Mouse (Mus musculus) mouse trophoblast stem cell (cell line): Measurements from ENCODE around the gene Mob3a.
"Not testable (repeated sequence)": the region's sequence is repeated elsewhere in the genome, so short reads cannot be mapped to it uniquely, and the experiment has no call there.

Experiments used
- in situ Hi-C, 2 experiments: fragments of 300-500 bp; cut with MseI, MboI; formaldehyde crosslinking; loops; 2 replicates in 1 of 2; 3 replicates in 1 of 2; pipeline ENCODE4 v1.15.1; 2025

Gene Mob3a

DNA sequence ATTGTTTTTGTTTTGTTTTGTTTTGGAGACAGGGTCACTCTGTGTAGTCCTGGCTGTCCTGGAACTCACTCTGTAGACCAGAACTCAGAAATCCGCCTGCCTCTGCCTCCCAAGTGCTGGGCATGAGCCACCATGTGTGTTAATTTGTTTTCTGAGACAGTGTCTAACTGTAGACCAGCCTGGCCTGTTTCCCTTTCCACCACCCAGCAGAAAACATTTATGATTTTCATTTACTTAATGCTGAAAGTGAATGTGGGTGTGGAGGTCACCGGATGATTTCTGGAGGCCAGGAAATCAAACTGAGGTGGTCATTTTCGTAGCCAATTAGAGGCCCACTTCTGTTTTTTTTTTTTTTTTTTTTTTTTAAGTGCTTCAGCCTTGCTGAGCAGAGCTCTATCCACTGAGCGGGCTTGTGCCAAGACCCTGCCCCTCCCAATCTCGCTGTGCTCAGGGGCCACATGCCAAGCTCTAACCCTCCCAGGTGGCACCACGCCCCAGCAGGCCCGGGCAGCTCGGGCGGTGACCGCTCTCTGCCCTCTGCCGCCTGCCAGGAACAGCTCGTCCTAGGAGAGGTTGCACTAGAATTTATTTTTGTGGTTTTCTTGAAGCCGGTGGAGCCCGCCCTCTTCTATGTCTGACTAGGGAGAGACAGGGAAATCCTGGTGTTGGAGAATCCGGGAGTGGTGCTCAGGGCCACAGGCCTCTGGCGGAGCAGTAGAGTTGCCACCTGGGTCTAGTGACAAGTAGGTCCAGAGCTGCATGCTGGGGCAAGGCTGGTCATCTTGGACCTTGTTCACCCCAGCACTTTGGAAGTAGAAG is 37.4 kb downstream of the Mob3a start:
- in situ Hi-C loops, result no loop called here

DNA sequence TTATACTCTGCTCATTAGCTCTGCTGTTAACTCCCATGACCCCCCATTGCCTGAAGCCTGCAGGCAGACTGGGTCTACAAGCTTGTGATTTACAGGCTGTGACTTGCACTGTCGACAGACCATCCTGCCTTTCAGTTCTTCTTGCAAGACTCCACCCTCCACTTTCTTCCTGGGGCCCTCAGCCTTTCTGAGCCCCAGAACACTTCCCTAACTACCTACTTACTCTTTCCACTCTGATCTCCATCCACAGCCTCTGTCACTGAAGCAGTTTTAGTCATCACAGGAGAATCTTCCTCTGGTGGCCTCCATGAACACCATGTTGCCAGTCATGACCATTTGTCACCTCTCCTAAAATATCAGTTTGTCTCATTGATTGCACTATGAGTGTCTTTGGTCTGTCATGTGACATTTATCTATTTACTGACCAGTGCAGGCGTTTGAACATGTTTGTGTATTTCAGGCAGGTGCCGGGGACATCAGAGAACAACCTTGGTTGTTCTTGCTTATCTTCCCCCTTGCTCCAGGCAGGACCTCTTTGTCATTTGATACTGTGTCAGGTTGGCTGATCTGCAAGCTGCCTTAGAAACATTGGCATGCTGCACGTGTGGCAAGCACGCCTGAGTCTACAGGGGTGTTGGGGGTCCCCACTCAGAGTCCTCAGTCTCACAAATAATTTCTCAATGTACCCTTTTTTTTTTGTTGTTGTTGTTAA is 38.1 kb downstream of the Mob3a start:
- in situ Hi-C loops, result no loop called here

DNA sequence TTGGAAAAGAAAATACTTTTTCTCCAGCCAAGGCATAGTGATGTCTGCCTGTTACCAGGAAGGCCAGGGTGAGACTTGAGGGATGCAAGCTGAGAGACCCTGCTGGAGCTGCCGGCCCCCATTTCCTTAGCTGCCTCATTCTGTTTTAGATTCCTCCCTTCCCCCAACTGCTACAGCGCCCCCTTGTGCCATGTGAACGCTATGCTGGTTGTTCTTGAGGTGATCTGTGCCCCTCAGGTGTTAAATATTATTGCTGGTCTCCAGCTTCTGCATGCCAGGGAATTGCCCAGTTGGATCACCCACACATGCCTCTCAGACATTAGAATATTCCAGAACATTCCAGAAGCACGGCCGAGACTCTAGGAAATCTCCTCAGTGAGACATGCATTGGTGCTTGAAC is 40.6 kb downstream of the Mob3a start:
- in situ Hi-C loops, result no loop called here

DNA sequence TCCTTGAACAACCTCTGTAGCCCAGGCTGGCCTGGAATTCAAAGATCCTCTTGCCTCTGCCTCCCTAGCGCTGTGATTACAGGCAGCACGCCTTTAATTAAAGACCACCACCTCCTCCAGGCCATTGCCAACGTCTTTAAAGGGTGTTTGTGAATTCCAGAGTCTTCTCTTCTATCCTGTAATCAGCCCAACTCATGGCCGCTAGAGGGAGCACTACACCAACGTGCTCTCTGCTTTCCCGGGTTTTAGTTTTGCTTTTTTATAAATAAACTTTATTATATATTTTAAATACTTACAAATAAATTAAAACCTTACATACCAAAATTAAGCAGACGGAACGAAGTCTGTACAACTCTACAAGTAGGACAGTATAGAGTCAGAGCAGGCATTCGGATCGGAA is 42.6 kb downstream of the Mob3a start:
- in situ Hi-C loops, result no loop called here

DNA sequence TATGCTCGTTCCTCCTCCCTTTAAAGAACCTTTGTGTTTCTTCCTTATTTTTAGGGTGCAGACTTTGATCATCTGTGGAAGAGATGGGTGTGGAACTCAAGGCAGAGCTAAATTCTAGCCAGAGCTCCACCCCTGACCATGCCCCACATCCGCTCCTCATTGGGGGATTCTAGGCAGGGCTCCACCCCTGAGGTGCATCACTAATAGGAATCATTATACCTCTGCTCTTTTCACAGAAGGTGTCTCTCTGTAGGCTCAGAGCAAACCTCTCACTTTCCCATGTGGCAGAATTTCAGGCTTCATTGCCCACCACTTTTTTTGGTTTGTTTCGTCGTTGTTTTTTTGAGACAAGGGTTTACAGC is 43.0 kb downstream of the Mob3a start:
- in situ Hi-C loops, result no loop called here

DNA sequence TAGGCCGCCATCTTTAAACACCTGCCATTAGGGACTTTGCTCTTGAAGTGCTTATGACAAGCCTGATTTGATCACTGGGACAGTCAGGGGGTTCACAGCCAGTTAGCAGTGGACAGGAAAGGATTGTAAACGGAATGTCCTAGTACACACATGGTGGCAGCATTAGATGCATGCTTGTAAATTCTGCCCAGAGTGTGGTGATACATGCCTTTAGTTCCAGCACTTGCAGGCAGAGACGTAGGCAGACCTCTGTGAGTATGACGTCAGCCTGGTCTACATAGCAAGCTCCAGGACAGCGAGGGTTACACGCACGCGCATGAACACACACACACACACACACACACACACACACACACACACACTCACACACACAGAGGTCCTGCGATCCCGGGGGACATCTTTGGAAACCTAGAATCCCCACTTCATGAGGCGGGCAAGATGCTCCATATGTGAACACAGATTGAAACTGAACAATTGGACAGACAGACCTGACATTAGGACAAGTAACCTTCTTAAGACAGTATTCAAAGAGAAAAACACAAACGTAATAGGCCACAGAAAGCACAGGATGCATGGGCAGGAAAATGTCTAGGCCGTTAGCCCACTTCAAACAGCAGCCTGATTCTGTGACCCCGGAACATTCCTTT is 43.5 kb downstream of the Mob3a start:
- in situ Hi-C loops, result no loop called here

DNA sequence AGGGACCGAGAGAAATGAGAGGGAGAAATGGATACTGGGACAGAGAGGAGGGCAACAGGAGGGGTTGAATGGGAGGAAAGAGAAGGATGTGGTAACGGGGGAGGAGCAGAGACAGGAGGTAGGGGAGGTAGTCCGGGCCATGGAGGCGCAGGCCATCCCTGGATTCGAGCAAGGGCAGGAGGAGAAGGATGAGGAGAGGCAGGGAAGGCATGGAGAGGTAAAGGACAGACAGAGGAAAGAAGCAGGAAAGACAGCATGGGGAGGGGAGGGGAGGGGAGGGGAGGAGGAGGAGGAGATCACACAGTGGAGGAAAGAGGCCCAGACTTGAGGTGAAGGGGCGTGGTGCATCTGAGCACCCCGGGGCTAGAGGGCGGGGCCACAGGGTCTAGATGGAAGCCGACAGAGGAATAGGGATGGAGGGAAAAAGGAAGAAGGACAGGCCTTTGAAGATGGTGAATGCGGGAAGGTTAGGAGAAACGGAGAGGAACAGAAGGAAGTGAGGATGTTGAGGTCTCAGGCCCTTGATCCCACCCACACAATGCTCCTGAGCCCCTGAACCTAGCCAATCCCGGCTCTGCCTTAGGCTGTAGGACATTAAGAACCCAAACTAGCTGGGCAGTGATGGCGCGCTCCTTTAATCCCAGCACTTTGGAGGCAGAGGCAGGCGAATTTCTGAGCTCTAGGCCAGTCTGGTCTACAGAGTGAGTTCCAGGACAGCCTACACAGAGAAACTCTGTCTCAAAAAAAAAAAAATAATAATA is 44.7 kb downstream of the Mob3a start, which contains the start of gene Btbd2:
Gene Btbd2, minus strand, starts transcription at position 209 of the 761 bp plus-strand sequence.
- in situ Hi-C loops, result no loop called here

DNA sequence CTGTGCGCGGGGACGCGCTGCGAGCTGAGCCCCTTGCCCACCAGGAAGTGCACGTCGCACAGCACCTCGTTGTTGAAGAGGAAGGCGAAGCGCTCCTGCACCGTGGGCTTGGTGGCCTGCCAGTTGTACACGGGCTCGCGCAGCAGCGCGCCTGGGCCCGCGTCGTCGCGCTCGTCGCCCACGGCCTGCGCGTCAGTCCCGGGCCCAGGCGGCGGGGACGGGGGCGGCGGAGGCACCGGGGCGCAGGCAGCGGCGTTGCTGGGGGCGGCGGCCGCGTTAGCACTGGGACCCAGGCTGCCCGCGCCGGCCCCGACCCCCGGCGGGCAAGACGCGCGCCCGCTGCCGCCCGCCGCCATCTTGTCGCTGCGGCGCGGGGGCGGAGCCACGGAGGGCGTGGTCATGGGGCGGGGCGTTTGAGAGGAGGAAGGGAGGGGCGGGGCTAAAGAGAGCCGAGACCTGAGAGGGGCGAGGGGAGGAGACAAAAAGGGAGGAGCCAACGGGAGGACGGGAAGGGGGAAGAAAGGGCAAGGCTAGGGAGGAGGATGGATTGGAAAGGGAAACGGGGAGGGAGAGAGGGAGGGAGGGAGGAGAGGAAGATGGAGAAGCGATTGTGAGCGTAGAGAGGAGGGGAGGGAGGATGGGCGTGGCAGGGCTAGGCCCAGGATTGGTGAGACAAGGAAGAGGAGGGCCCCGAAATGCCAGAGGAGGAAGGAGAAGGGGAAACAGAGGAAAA is 45.5 kb downstream of the Mob3a start:
- in situ Hi-C loops, result no loop called here

DNA sequence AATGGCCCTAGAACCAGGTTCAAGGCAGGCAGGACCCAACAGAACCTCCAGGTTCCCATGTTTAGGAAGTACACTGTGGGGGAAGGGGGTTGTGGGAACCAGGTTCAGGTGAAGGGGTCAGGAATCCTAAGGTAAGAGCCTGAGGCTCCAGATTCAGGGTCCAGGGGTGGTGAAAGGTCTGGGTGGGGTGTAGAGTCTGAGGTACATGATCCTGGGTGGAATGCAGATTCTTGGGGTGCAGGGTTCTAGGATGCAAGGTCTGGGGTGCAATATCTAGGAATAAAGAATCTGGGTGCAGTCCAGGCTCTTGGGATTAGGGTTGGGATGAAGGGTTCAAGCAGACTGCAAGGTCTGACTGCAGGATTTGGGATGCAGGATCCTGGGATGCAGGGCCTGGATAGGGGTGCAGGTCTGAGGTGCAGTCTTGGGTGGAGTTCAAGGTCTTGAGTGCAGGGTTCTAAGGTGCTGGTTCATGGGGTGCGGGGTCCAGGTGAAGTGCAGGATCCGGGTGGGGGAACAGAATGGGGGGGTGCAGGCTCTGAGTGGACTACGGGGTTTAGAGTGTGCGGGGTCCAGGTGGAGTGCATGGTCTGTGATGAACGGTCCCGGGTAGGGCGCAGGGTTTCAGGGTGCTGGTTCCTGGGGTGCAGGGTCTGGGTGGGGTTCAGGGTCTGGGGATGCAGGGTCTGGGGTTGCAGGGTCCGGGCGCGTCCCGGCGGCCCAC is 46.2 kb downstream of the Mob3a start:
- in situ Hi-C loops, result no loop called here

DNA sequence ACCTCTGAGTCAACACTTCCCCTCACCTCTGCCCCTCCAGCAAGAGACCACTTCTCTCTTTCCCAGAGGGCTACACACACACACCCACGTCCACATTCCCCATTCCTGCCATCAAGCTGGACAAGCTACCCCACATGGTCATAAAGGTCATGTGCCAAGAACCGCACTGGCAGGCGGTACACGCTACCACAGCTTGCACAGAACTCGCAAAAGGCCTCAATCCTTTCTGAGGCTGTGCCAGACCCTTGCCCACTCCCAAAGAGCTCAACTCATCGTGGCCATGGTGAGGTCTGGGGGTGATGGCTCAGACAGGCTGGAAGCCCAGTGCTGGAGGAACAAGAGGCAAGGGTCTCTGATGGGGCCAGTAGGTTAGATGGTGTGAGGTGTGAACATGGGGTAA is 46.9 kb downstream of the Mob3a start:
- in situ Hi-C loops, result no loop called here

DNA sequence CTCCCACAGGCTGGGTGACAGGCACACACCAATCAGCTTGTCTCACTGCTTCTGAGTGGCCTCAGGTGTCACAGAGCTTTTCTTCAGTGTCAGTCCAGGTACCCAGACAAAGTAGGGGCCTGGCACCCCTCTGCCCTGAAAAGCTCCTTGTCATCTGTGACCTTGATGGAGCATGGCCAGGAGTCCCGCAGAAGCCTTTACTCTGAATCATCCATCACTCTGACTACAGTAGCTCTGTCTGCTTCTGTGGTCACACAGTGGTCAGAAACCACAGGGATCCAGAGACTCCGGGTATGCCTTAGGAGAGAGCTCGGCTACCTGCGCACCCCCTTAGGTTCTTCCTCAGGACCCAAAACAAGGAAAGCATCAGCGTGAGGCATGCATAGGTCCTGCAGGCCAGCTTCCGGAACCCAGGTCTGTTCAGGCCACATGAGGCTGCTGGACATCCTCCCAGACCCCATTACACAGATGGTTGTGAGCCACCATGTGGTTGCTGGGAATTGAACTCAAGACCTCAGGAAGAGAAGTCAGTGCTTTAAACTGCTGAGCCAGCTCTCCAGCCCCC is 48.5 kb downstream of the Mob3a start:
- in situ Hi-C loops, result no loop called here

DNA sequence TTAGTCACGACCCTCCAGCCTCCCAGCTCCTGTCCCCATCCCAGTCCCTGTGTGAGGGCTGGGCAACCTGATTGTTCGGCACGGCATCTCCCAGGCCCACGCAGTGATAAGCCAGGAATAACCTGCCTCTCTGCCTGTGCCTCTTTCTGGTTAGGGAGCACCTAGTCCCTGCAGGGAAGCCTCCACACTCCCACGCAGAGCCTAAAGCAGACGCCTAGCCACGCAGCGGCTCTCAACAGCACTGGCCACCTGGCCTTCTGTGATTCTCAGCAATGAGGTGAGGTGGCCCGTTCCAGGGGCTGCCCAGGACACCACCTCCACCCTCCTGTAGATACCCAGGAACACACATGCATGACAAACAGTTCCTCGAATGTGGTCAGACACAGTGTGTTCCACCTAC is 51.4 kb downstream of the Mob3a start:
- in situ Hi-C loops, result no loop called here

DNA sequence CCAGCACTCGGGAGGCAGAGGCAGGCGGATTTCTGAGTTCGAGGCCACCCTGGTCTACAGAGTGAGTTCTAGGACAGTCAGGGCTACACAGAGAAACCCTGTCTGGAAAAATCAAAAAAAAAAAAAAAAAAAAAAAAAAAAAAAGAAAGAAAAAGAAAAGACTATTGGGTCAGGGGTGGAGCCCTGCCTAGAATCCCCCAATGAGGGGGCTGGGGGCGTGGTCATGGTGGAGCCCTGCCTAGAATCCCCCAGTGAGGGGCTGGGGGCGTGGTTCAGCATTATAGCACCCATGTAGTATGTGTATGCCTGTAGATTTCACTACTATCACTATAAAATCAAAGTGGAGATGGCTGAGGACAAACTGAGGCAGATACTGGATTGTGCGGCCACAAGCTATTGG is 51.9 kb downstream of the Mob3a start:
- in situ Hi-C loops, result not testable (repeated sequence)

DNA sequence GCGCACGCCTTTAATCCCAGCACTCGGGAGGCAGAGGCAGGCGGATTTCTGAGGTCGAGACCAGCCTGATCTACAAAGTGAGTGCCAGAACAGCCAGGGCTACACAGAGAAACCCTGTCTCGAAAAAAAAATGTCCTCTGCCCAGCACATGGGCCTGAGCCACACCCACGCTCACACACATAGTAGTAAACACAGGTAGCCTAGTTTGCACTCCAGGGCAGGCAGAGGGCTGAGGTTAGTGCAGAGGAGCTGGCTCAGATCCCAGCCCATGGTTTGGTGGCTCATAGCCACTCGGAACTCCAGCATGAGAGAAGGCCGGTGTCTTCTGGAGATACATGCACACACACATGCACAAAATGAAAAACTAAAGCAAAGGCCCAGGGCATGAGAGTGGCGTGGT is 54.8 kb downstream of the Mob3a start:
- in situ Hi-C loops, result no loop called here

DNA sequence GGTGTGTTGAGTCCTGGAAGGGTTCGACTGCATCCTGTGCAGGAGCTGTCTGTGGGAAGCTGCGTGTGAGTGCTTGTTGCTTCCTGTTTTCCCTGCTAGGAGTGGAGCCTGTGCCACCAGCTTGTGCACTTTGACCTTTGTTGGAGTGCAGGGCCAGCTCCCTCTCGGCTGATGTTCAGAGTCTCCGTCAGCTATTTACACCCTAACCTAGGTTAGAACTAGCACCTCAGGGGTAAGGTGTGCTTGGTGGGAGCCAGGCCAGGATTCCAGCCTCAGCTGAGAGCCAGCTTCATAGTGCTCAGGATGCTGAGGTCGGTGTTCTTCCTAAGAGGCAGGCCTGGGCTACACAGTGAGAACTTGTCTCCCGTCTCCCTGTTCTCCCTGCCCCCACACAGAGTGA is 66.4 kb downstream of the Mob3a start:
- in situ Hi-C loops, result no loop called here
